18 mouse cellular contexts compared by ENCODE assay signal in the genomic region with DNA sequence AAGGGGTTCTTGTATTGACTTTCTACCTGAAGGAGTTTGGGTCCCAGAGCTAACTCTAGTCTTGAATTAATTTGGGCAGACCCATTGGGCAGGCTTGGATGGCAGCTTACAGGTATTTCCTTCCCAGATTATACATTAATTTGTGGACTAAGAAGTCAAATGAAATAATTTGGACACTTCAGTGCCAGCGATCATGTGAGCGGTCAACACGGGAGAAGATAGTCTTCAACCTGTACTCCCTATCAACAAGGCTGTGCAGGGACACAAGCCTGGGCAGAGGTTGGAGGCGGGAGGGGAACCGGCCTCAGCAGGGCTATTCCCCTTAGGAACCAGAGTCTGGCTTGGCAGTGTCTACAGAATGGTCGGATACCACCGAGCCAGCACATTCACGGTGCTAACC.
"Had no signal": no experiment of that assay in that cellular context is flagged by ENCODE, and none has a peak within 500 bp of the region (broad histone marks: within the 10 kb centered on the region; RNA-seq: fewer than 3 reads in every experiment).

No protein-coding gene starts in this region.

- H3K4me2 ChIP-seq: lung, embryonic 14.5 days; midbrain, embryonic 12.5 days; neural tube, embryonic 13.5 days; neural tube, embryonic 15.5 days had no signal

- H3K27ac ChIP-seq: midbrain, embryonic 10.5 days; midbrain, embryonic 12.5 days; neural tube, embryonic 13.5 days; neural tube, embryonic 15.5 days had no signal

- H3K9ac ChIP-seq: lung, embryonic 14.5 days; midbrain, embryonic 12.5 days; neural tube, embryonic 13.5 days; neural tube, embryonic 15.5 days had no signal

- H3K4me3 ChIP-seq: midbrain, embryonic 10.5 days; midbrain, embryonic 12.5 days; myocyte; neural tube, embryonic 13.5 days; neural tube, embryonic 15.5 days had no signal

- H3K9me3 ChIP-seq: midbrain, embryonic 10.5 days; midbrain, embryonic 12.5 days; neural tube, embryonic 13.5 days; neural tube, embryonic 15.5 days had no signal

- DNase-seq: lung, embryonic 14.5 days; lung, postnatal 10 days; lung, postnatal 4 days; midbrain, embryonic 14.5 days; retina, postnatal 1 day; right cerebral cortex, adult 18-20 months; right cerebral cortex, postnatal 25 days; right cerebral cortex, postnatal 4 days; spleen, adult 18-20 months; thymus, adult 18-20 months; thymus, postnatal 14 days; thymus, postnatal 36 days had no signal

- ATAC-seq: midbrain, embryonic 16.5 days had no signal

- H3K36me3 ChIP-seq: midbrain, embryonic 10.5 days; midbrain, embryonic 12.5 days; neural tube, embryonic 13.5 days; neural tube, embryonic 15.5 days had no signal

- H3K27me3 ChIP-seq: neural tube, embryonic 13.5 days; neural tube, embryonic 15.5 days had no signal
